Mouse (Mus musculus): Measurements from ENCODE around the gene Dab1.

The Dab1 gene

DNA sequence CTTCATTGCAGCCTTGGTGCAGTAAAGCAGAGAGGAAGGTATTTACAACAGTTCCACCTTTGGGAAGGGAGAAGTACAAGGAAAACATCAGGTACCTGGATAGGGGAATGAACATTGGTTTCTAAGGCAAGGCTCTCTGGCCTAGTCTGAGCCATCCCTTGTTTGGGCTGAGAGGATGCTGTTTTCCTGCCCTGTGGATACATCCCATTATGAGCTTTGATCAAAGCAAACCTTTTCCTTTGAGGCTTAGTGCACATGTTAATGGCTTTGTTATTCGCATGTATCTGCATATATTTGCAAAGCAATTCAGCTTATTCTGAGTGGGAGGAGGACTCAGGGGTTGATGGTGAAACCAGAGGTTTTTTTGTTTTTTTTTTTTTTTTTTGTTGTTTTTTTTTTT, 185.3 kb downstream of the Dab1 start:
- no peak for DNase-seq (ENCODE audit: low read depth, low spot score)

DNA sequence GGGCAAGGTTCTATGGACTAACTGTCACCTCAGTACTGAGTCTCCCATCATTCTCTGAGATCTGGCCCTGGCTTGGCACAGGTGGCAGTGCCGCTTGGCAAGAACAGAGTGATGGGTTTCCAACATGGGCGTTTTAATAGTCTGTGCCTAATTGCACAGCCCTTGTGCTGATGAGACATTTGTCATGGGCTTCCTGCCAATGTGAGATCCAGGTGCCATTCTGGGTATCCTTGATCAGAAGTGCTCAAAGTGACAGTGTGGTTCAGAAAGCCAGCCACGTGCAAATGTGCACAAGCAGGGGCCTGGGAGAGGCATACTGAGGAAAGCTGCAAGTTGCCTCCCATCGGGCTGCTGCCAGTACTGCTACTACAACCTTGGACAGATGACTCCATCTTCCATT, 203.5 kb downstream of the Dab1 start:
- no peak for DNase-seq (ENCODE audit: low read depth, low spot score)

DNA sequence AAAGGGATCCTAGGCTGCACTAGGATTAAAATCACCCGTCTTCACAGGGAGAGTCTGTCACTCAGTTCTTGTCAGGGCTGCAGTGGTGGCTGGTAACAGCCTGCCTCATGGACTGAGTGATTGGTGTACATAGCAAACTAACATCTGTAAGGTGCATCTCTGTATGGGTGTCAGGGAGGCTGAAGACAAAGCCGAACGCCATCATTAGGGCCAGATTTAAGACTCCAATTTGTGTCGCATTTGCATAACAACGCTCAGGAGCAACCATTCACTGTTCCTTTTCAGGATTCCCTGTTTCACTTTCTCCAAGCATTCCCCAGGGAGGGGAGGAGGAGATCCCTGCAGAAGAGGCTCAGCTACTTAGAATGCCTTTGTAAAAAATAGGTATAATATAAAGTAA, 219.2 kb downstream of the Dab1 start:
- no peak for DNase-seq (ENCODE audit: low read depth, low spot score)

DNA sequence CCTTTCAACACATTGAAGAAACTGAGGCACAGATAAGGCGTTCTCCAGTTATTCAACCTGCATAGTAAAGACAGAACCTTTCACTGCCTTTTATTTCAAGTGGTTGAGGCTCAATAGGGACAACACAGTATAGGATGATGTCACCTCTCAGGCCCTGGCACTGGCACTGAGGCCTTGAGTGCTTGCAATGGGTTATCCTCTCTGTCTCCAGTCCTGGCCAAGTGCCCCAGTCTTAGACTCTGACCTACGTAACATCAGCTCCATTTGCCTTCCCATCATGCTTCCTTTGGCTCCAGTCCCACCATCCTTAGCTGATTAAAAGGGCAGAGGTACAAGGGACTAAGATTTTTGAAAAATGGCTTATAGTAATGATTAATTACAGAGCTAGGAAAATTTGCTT, 220.4 kb downstream of the Dab1 start:
- DNase-seq (ENCODE audit: low read depth, low spot score), result no peak

DNA sequence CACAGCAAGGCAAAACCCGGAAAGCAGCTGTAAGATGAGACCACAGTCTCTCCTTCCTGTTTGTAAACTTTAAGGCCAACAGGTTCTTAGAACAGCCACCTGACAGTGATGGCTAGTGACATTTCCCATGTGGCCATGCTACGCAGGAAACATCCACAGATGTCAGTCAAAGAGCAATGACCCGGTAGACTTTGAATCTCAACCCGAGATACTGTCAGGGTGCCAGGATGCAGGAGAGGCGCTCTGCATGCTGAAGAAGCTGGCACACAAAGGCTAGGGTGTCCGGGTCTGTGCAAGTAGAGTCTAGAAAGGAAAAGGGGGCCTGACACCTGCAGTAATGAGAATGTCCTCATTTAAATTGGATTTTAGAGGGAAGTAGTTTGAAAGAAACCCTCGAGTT, 222.0 kb downstream of the Dab1 start:
- no peak for DNase-seq (ENCODE audit: low read depth, low spot score)

DNA sequence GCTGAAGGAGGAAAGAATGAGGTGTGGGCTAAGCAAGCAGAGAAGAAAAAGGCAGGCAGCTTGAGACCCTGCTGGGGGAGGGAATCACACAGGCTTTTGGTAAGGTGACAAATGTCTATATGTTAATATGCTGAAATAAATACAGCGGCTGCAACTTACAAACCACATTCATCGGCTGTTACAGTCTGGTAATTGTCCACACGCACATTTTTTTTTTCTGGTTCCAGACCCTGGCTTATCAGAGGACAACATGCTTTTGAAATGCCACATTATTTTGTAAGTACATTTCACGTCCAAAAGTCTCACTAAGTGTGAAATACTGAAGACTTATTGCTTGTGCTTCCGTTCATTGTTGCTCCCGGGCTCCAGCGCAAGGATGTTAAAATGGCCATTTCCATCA, 225.5 kb downstream of the Dab1 start:
- DNase-seq (ENCODE audit: low read depth, low spot score), result no peak

DNA sequence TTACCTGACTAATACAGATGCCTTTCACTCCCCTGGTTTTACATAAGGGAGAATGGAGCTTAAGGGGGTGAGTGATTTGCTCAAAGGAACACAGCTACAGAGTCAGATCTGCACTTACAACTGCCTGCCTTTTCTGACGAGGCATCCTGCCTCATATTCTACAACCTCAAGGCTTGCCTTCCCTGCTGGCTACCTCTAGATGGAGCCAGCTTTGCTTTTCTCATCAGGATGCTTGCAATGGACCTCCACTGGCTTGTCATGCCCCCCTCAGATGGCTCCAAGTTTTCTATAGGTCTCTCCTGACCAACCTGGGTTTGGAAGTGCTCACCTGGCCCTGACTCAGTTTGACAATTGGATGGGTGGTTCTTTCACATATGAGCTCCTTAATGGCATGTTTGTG, 238.0 kb downstream of the Dab1 start:
- DNase-seq (ENCODE audit: low read depth, low spot score), result no peak

DNA sequence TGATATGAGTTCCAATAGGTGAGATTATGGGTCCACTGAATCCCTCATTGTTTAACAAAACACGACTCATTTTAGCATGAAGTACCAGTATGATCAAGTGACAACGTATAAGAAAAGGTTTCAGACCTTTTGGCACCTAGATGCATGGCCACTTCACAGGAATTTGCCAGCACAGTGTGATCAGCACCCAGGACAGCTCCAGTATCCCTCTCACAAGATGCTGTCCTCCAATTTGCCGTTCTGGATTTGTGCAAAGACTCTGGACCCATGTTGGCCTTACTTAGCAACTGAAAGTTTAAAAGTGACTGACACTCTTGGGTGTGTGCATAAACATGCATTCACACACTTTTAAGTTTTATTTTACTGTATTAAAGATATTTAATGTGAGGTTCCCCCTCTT, 256.4 kb downstream of the Dab1 start:
- DNase-seq (ENCODE audit: low read depth, low spot score), result no peak

DNA sequence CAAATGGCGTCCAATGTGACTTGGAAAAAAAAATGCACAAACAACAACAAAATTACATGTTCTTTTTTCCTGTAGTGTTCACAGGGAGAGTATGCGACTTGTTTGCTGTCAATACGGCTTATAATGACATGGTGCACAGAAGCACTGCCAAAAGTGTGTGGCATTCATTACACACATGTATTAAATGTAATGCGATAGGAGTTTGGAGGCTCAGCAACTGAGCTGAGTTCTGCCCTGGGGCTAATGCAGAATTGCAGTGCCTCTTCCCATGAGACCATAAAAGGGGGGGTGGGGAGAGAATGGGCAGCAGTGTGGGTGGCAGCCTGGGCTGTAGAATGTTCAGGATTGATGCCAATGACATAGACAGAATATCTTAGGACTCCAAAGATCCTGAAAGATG, 259.7 kb downstream of the Dab1 start:
- no peak for DNase-seq (ENCODE audit: low read depth, low spot score)

DNA sequence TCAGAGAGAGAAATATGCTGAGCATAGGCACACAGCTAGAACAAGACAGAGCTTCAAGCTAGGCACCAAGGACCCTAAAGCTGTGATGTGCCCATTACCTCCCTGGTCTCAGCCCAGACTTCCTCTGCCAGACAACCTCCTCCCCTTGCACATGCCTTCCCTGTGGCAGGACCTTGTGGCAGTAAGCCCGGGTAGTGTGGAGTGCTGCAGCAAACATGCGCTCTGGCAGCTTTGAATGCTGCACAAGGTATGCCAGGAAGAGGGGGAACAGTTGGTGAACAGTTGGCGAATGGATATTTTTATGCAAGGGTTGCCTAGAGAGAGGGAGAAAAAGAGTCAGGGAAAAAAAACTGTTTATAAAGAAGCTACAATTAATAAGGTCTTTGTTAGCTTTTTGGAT, 262.5 kb downstream of the Dab1 start:
- no peak for DNase-seq (ENCODE audit: low read depth, low spot score)

DNA sequence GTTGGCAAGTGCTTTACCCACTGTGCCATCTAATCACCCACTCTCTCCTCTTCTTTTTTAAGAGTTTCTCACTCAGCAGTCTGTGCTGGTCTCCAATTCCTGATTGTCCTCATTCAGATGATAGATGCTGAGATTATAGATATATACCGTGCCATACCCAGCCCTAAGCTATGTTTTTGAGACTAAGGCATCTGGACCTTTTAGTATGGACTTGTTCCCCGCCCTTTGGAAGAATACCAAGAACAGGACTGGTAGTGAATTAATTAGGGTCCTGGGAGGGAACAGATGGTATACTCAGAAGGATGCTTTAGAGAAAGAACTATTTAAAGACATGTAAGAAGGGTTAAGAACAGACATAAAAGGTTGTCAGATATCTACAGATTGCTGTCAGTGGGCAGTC, 268.9 kb downstream of the Dab1 start:
- no peak for DNase-seq (ENCODE audit: low read depth, low spot score)

DNA sequence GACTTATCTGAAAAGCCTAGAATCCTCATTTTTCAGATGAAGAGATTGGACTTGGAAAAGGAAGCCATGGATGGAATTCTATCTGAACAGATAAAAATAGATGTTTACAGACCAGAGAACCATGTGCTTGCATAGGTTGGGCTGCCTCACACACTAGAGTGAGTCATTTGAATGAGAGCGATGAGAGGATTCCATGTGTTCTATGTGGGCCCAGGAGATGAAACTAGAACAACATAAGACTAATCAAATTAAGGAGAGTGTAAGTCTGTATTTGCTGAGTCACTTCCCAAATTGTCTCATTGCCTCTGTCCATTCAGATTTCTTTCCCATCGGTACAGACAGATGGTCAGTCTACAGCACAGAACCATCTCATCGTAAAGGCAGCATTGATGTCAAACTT, 270.0 kb downstream of the Dab1 start:
- no peak for DNase-seq (ENCODE audit: low read depth, low spot score)

DNA sequence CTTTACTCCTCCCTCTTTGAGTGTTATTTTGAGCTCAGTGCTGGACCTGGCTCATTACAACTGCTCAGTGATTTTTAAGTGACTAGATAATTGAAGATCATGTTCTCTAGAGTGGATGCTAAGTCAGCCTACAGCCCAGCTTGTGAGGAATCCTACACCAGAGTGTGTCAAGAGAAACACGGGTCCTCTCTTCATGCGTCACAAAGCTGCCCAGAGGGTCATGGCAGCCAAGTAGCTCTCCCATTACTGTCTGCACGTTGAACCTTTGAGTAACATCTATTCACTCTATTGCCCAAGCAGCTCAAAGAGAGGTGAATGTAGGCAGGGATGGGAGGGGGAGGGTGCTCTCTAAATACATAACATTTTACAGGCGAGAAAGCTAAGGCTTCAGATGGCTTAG, 277.6 kb downstream of the Dab1 start:
- no peak for DNase-seq (ENCODE audit: low read depth, low spot score)

DNA sequence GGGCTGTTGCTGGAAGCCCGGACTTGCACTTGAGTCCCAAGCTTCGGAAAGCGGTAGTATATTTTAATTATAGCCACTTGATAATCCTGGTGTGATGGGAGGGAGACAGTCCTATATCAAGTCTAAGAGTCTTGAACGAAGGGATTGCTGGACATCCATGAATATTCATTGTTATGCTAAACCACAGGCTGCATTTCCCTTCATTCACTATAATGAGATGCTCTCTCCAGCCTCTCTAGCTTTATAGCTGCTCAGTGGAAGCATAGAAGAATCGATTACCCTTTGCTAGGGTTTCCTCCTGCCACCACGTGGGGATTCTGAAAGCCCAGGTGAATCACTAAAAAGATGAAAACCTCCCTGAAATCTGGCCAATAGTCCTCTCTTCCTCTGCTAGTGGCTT, 278.5 kb downstream of the Dab1 start:
- DNase-seq (ENCODE audit: low read depth, low spot score), result no peak

DNA sequence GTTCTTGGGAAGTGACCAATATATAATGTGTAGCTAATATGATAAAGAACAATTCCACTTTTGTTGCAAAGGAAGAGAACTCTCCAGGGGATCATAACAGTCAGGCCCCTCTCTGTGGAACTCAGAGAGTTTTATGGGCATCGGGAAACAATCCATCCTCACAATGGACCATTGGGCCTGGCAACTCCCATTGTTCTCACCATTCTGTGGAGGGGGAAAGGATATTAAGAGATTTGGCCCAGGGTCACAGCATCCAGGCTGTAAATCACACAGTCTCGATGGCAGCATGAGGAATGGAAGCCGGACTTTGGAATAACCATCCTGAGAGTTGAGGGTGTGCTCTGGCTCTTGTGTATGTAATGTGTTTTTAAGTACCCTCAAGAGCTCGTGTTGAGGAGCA, 292.3 kb downstream of the Dab1 start:
- DNase-seq (ENCODE audit: low read depth, low spot score), result no peak

DNA sequence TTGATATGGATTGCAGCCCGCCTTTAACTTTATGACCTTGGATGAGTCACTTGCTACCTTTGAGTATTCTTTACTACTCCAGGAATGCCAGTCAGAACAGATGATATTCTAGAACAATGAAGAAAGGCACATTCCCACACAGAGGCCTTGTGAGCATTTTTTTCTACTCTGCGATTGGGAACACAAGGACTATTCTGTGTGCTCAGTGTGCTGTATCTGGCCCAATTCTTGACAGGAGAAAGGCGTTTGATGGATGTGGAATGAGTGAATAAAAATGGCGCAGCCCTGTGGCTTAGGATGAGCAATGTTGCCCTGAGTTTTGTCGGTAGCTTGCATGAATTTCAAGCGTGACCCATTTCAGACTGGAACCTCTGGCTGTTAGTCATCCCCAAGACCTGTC, 292.9 kb downstream of the Dab1 start:
- no peak for DNase-seq (ENCODE audit: low read depth, low spot score)

DNA sequence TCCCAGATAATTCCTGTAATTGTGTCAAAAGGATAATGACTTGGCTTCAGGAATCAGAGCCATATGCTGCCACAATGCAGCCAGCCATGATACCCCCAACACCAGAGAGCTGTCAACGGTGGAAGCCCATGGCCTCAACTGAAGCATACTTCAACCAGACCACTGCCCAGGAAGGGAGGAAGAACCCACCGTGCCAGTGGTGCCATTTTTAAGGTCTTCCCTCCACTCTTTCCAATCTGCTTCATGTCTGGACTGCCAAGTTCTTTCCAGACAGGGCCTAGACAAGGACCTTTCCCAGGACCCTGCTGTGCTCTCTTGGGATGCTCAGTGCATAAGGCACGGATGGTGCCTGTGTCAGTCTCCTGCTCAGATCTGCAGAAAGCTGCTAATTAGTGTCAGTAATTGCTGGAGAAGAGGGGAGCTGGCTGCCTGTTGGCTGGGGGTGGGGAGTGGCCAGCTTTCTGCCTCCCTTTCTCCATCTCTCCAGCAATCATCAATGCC, 303.3 kb downstream of the Dab1 start:
- no peak for DNase-seq (ENCODE audit: low read depth, low spot score)

DNA sequence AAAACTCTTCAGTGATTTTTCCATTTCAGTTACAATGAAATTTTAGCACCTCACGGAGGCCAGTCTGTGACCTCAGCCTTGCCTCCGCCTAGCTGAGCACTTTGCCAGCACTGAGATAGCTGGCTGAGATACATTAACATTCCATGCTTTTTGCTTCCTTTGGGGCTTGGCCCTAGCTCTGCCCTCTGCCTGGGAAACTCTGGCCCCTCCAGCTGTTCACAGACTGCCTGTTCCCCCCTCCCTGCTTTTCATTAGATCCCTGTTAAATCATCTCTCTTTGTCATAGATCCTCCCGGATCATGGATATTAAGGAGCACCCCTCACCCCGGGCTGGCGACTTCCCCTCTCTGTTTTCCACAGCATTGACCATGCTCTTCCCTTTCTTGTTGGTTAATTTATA, 307.5 kb downstream of the Dab1 start:
- no peak for DNase-seq (ENCODE audit: low read depth, low spot score)

DNA sequence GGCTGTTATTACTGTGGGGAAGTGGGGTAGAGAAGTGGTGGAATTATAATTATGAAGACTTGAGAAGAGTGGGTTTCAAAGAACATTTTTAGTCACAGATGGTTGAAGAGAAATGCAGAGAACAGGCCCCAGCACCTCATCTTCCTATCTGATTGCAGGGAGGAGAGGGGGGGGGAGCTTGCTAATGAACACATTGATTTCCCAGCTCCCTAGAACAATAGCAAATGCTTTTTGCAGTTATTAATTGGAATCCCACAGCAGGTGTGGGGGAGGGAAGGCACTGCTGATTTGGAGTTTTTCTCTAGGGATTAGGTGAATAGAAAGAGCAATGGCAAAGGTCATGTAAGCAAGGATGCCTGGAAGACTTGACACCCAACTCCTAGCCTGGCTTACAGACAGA, 310.5 kb downstream of the Dab1 start:
- DNase-seq (ENCODE audit: low read depth, low spot score), result no peak

DNA sequence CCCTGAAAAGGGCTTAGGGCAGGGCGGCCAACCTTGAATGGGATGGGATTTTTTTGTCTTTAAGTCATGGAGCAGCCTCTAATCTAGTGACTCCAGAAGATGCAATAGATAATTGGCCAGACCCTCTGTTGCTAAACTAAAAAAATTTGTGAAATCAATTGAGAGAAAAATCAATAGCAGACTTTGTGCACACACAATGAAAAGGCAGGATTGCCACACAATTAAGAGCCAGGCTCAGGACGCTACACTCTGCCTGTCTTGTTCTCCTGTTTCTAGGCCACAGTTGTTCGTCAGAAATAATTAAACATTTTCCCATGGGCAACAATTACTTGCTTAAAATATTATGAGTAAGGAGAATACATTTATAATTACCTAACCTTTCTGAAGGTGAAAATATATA, 315.2 kb downstream of the Dab1 start:
- DNase-seq (ENCODE audit: low read depth, low spot score), result no peak

DNA sequence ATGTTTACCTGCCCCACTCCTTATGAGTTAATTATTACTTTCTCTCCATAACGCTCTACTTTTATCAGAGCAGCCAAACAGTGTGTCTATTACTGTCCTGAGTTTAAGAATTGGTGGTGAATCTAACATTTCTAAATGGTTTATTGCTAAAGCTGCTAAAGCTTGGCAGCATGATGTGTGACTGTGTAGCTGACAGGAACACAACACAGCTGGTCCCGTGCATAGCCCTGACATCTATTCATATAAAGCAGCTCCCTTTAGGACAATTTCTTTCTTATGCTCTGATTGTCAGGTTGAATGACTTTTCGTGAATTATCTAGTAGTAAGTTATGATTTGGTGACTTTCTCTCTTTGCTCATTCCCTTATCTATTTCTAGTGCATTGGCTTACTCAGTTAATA, 329.1 kb downstream of the Dab1 start:
- DNase-seq (ENCODE audit: low read depth, low spot score), result no peak

DNA sequence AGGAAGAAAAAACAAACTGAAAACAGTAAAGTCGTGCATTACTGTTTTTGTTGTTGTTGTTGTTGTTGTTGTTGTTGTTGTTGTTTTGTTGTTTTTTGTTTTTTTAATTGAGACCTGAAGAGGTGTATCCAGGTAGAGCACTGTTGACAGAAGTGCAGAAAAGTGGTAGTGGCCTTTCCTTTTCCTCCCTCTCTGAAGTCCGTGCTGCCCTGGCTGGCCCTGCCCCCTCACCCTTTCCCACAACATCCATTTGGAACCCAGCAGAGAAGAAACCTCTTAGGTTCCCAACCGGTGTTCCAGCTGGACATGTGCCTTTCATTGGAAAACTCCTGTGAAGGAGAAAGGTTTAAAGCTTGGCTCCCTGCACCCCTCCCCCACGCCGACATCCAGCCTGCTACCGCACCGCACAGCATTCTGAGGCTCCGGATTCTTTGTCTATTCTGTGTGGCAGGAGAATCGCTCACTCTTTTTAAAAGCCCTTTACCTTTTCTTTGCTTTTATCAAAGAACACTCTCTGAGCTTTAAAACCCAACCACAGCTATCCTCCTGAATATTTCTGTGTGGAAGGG, 334.6 kb downstream of the Dab1 start:
- DNase-seq (ENCODE audit: low read depth, low spot score), result no peak

DNA sequence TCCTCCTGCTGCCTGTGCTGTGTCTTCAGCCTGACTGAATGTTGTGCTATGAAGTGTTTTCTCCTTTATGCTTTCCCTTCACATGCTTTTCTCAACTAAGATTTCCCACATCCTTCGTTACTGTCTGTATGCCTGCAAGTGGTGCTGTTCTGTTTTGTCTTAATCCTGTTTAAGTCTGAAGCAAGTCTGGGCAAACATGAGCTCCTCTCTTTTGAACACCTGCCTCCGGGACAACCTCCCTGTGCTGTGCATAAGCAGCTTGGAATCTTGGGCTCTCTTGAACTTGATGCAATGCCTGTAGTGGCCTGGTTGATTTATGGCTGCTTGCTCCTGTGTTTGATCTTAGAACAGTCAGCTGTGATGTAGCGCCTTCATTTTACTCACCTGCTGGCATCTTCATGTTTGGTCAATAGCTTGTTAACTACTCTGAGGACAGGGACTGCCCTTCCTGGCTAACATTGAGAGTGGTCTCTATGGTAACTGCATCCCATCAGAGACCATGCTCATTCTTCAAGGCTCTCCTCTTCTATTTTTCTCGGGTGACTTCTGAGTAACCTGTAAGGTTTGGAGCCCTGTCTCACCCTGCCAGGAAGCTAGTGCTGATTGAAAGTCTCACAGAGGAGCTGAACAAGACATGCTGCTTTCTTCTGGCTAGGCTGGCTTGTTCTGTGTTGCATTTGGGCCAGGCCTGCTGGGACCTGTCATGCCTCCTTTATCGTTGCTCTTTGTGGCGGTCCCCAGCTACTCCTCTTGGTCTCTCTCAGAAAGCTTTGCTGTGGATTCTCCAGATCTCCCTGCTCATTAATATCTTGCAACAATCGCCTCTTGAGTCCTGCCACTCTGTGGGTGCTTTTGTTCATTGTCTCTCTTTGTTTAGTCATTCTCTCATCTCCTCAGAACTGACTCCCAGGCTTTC, 342.2 kb downstream of the Dab1 start:
- no peak for DNase-seq (ENCODE audit: low read depth, low spot score)

Measured in CD4-positive helper T cell, adult 2 months (primary cell).